Mouse (Mus musculus): ENCODE results near the gene Vkorc1l1.

DNA sequence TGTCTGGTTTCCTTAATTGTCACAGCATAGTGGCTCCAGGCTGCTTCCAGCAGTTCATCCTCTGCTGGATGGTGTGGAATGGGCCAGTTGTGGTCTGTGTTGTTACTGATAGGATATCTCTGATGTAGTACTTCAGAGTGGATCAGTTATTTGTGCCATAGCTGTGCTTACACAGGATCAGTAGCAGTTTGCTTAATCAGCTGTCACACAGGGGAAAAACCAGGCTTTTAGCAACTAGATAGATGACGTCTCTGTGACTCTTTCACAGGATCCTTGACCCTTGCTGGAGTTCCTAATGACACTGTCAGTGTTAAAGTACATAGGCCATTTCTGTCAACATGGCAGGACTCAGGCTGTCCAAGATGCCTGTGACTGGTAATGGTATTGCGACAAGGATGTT, 92.1 kb downstream of the Vkorc1l1 start:
- TF ChIP-seq POLR2A (IDR thresholded peaks at IDR 0.05; ENCODE audit: insufficient read depth, low read depth, low read length) = no peak
- no peak for TF ChIP-seq CTCF (IDR thresholded peaks at IDR 0.05; ENCODE audit: insufficient read depth, low read depth, low read length)

Measured in olfactory bulb, adult 2 months (tissue).